Mouse (Mus musculus): Measurements from ENCODE around the gene Gcn1l1. TPM values are rescaled to one million over a fixed set of nuclear protein-coding genes. Genes with fewer than 3 reads are reported as not detected.

Gcn1l1 gene
- total and polyA plus RNA-seq, 3 experiments: 88.2 to 123 (median 93.8) TPM

GRCm38 (mm10) chr5:115569308-115569707 lies 4.3 kb downstream of the Gcn1l1 start:
- TF ChIP-seq ZNF384 (IDR thresholded peaks at IDR 0.05; ENCODE audit: low read depth, low read length) (no peak), EP300 (IDR thresholded peaks at IDR 0.05; ENCODE audit: low read depth in 1 of 2, low read length in 2 of 2) (no peak), GABPA (IDR thresholded peaks at IDR 0.05; ENCODE audit: low read depth, low read length) (no peak), POLR2AphosphoS2 (IDR thresholded peaks at IDR 0.05; ENCODE audit: low read length) (no peak), SIN3A (IDR thresholded peaks at IDR 0.05; ENCODE audit: low read length) (no peak)
- no peak overlapping the region for H3K27ac ChIP-seq (ENCODE audit: control insufficient read depth, low read depth, low read length)
- H3K79me2 ChIP-seq (ENCODE audit: control insufficient read depth, insufficient read depth, low read length, poor library complexity): peaks cover 45% of the 10 kb centered on the region
- H3K4me3 ChIP-seq (ENCODE audit: control insufficient read depth in 1 of 2, insufficient read depth in 1 of 2, low read depth in 2 of 2, low read length in 2 of 2): no peak overlapping the region
- no peaks in the 10 kb centered on the region for H3K9me3 ChIP-seq (replicated peaks; ENCODE audit: insufficient read depth, low read length)
- H3K9ac ChIP-seq (ENCODE audit: control insufficient read depth, low read depth, low read length, poor library complexity, severe bottlenecking): no peak overlapping the region
- no peaks in the 10 kb centered on the region for H3K27me3 ChIP-seq (ENCODE audit: control insufficient read depth in 1 of 2, insufficient read depth in 2 of 2, low read length in 2 of 2)
- peaks cover 5 to 12% of the 10 kb centered on the region in 2 experiments; a peak in 3 of 4 replicates for H3K36me3 ChIP-seq (ENCODE audit: control insufficient read depth in 1 of 2, insufficient read depth in 2 of 2, low read length in 2 of 2)
- no peak for DNase-seq (ENCODE audit: low read depth, low spot score)
- peaks cover 0 to 7% of the 10 kb centered on the region in 2 experiments; a peak in 2 of 4 replicates for H3K4me1 ChIP-seq (ENCODE audit: control insufficient read depth in 1 of 2, insufficient read depth in 2 of 2, low read length in 2 of 2)

DNA sequence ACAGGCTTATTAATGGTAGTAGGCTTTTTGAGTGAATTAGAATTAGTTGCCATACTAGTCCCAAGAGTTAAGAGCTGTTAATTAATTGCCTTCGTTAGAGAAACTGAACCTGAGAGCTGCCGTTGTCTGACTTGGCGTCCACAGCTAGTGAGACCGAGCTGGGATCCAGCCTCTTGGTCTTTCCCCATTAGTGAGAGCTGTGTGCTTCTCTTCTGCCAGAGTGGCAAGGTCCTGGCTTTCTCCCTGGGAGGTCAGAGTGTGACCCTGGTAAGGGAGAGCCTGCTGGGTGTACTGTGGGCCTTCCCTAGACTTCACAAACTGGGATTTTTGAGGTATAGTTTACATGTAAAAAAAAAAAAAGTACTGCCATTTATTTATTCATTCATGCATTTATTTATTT lies 4.7 kb downstream of the Gcn1l1 start:
- no peak for DNase-seq (ENCODE audit: low read depth, low spot score)
- Histone ChIP-seq H3K9me3 (replicated peaks; ENCODE audit: insufficient read depth, low read length) (no peaks in the 10 kb centered on the region), H3K36me3 (ENCODE audit: control insufficient read depth in 1 of 2, insufficient read depth in 2 of 2, low read length in 2 of 2) (peaks cover 5 to 12% of the 10 kb centered on the region in 2 experiments; a peak in 3 of 4 replicates), H3K27me3 (ENCODE audit: control insufficient read depth in 1 of 2, insufficient read depth in 2 of 2, low read length in 2 of 2) (no peaks in the 10 kb centered on the region), H3K79me2 (ENCODE audit: control insufficient read depth, insufficient read depth, low read length, poor library complexity) (peaks cover 45% of the 10 kb centered on the region), H3K4me1 (ENCODE audit: control insufficient read depth in 1 of 2, insufficient read depth in 2 of 2, low read length in 2 of 2) (peaks cover 0 to 7% of the 10 kb centered on the region in 2 experiments; a peak in 2 of 4 replicates), H3K4me3 (ENCODE audit: control insufficient read depth in 1 of 2, insufficient read depth in 1 of 2, low read depth in 2 of 2, low read length in 2 of 2) (no peak overlapping the region), H3K9ac (ENCODE audit: control insufficient read depth, low read depth, low read length, poor library complexity, severe bottlenecking) (no peak overlapping the region), H3K27ac (ENCODE audit: control insufficient read depth, low read depth, low read length) (no peak overlapping the region)
- TF ChIP-seq USF1 (IDR thresholded peaks at IDR 0.05; ENCODE audit: low read depth, low read length): no peak

DNA sequence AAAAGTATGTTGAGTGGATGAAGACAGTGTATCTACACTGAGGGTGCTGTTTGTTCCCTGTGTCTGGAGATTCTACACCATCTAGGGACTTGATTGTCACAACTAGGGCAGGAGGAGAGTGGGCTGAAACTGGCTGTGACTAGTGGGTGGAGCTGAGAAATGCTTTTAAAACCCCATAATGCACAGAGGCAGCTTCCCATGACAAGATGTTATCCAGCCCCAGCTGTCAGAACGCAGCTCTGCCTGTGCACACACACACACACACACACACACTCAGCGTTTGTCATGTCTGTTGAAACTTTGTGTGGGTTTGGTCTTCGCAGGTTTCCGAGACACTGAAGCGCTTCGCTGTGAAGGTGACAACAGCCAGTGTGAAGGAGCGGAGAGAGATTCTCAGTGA lies 6.0 kb downstream of the Gcn1l1 start:
- Histone ChIP-seq H3K4me1 (ENCODE audit: control insufficient read depth in 1 of 2, insufficient read depth in 2 of 2, low read length in 2 of 2) (peaks cover 0 to 2% of the 10 kb centered on the region in 2 experiments; a peak in 2 of 4 replicates), H3K4me3 (ENCODE audit: control insufficient read depth in 1 of 2, insufficient read depth in 1 of 2, low read depth in 2 of 2, low read length in 2 of 2) (no peak overlapping the region), H3K9me3 (replicated peaks; ENCODE audit: insufficient read depth, low read length) (no peaks in the 10 kb centered on the region), H3K79me2 (ENCODE audit: control insufficient read depth, insufficient read depth, low read length, poor library complexity) (peaks cover 33% of the 10 kb centered on the region), H3K27me3 (ENCODE audit: control insufficient read depth in 1 of 2, insufficient read depth in 2 of 2, low read length in 2 of 2) (no peaks in the 10 kb centered on the region), H3K27ac (ENCODE audit: control insufficient read depth, low read depth, low read length) (no peak overlapping the region), H3K36me3 (ENCODE audit: control insufficient read depth in 1 of 2, insufficient read depth in 2 of 2, low read length in 2 of 2) (peaks cover 5 to 9% of the 10 kb centered on the region in 2 experiments), H3K9ac (ENCODE audit: control insufficient read depth, low read depth, low read length, poor library complexity, severe bottlenecking) (no peak overlapping the region)
- DNase-seq (ENCODE audit: low read depth, low spot score): no peak
- TF ChIP-seq MYC (IDR thresholded peaks at IDR 0.05; ENCODE audit: low read depth, low read length) (no peak), RAD21 (IDR thresholded peaks at IDR 0.05; ENCODE audit: low read depth, low read length) (no peak), CTCF (IDR thresholded peaks at IDR 0.05 in 2 of 3, conservative IDR thresholded peaks at IDR 0.05 in 1 of 3; ENCODE audit: control insufficient read depth in 1 of 3, insufficient read depth in 1 of 3, low read depth in 2 of 3, low read length in 3 of 3, poor library complexity in 1 of 3, severe bottlenecking in 1 of 3) (no peak), ZKSCAN1 (IDR thresholded peaks at IDR 0.05; ENCODE audit: low read depth, low read length) (no peak), USF2 (IDR thresholded peaks at IDR 0.05; ENCODE audit: borderline replicate concordance in 1 of 2, insufficient read depth in 1 of 2, low read depth in 1 of 2, low read length in 2 of 2) (no peak), ZMIZ1 (IDR thresholded peaks at IDR 0.05; ENCODE audit: low read depth, low read length) (no peak), BHLHE40 (IDR thresholded peaks at IDR 0.05; ENCODE audit: borderline replicate concordance, low read depth, low read length) (no peak), POLR2A (IDR thresholded peaks at IDR 0.05; ENCODE audit: control insufficient read depth in 1 of 2, insufficient read depth in 1 of 2, low read depth in 1 of 2, low read length in 2 of 2, poor library complexity in 1 of 2) (no peak), ZC3H11A (IDR thresholded peaks at IDR 0.05; ENCODE audit: low read depth, low read length) (no peak), UBTF (IDR thresholded peaks at IDR 0.05; ENCODE audit: borderline replicate concordance, insufficient read depth, low read depth, low read length) (no peak), CHD2 (IDR thresholded peaks at IDR 0.05; ENCODE audit: low read length) (no peak), MXI1 (IDR thresholded peaks at IDR 0.05; ENCODE audit: low read depth, low read length) (no peak), MAX (IDR thresholded peaks at IDR 0.05; ENCODE audit: low read length) (no peak), TBP (IDR thresholded peaks at IDR 0.05; ENCODE audit: low read depth, low read length) (no peak), ZNF384 (IDR thresholded peaks at IDR 0.05; ENCODE audit: low read depth, low read length) (no peak), MAFK (IDR thresholded peaks at IDR 0.05; ENCODE audit: borderline replicate concordance, low read depth, low read length) (no peak), MYB (IDR thresholded peaks at IDR 0.05; ENCODE audit: low read depth, low read length) (no peak), MEF2A (IDR thresholded peaks at IDR 0.05; ENCODE audit: extremely low read depth, insufficient replicate concordance, low read depth, low read length, poor library complexity, severe bottlenecking) (no peak)
